Mouse (Mus musculus): ENCODE measurements around the gene Hoxb5.

The Hoxb5 gene

DNA sequence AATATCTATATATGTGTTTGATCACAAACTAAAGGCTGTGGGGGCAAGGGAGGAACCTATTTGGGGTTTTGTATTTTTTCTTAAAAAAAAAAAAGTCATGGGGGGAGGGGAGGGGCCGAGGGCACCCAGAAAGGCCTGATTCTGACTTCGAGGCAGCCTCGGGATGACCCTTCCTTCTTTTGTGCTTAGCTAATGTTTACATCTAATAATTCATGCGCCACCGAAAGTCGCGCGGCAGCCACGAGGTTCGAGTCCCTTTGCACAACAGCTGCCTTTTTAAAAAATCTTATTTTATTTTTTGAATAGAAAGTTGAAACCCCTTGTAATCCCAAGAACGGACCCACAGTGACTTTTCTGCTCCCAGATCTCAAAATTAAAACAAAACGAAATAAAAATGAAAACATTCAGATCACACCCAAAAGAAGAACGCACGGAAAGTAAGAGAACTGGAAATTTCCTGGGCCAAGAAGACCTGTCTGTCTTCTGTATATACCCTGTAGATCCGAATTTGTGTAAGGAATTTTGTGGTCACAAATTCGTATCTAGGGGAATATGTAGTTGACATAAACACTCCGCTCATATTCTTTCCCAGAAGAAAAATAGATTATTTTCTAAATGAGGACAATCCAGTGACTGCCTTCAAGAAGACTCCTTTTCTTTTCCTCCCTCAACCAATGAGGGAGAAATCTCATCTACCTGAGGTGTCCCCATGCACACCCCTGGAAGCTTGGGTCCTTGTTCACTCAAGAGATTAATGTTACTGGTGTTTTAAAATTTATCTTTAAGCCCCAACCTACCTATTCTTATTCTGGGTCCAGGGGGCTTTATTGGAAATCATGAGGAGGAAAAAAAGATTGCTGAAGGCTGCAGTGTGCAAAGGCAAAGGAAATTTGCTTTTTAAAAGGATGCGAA is 13.8 kb downstream of the Hoxb5 start:
- in situ Hi-C loops (cut with MboI, MseI) = loop anchor here in 1 of 2 experiments (25.0 kb wide), 1 partner anchor 245 kb away; no protein-coding TSS in a partner anchor

DNA sequence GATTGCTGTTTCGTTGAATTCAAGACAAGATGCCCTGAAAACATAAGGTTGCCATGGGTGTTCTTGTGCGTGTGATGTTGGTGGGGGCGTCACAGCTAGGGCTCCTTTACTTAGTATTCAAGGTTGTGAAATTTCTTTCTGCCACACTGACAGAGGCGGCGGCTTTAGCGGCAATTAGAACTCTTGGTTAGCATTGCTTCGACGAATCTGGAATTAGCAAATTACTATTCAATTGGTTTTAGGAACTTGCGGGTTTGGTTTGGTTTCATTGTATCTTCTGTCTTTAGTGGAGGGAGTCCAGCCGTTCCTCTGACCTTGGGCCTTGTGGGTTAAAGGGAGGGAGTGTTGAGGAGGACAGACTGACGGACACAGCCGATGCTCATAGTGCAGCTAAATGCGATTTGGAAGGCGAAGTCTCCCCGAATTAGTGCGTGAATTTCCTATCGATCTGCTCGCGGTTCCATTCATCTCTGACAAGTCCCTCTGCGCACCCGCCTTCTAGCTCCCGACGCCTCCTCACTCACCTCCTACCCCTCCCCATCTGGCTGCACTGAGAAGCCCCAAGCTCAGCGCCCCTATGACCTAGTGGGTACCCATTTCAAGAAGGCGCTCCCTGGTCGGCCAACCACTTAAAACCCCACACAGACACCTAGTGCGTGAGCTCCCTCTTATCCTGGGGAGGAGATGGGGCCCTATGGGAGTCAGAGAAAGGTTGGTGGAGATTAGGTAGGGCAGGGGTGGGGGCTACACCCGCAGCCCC is 14.7 kb downstream of the Hoxb5 start, which contains the start of gene Hoxb4:
Gene Hoxb4 (plus strand): TSS at position 660 of the 760 bp plus-strand sequence.
- in situ Hi-C loops (cut with MboI, MseI) = loop anchor here in 1 of 2 experiments (25.0 kb wide), 1 partner anchor 245 kb away; no protein-coding TSS in a partner anchor

DNA sequence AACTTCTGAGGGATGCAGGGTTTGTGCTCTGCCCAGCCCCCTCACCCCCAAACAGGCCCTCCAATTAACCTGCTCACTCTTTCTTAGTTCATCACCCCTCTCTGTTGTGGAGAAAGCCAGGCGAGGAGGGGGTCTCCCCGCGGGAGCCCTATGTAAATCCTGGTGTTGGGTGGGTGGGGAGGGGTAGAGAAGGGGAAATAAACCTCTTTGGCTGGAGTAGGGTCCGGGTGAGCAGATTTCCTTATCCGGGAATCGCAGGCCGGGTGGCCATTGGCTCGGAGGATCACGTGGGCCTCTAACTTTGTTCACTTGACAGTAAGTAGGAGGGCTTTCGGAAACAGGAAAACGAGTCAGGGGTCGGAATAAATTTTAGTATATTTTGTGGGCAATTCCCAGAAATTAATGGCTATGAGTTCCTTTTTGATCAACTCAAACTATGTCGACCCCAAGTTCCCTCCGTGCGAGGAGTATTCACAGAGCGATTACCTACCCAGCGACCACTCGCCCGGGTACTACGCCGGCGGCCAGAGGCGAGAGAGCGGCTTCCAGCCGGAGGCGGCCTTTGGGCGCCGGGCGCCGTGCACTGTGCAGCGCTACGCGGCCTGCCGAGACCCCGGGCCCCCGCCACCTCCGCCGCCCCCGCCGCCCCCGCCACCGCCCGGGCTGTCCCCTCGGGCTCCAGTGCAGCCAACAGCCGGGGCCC is 15.4 kb downstream of the Hoxb5 start:
- in situ Hi-C loops (cut with MboI, MseI) = loop anchor here in 1 of 2 experiments (25.0 kb wide), 1 partner anchor 244 kb away; no protein-coding TSS in a partner anchor

DNA sequence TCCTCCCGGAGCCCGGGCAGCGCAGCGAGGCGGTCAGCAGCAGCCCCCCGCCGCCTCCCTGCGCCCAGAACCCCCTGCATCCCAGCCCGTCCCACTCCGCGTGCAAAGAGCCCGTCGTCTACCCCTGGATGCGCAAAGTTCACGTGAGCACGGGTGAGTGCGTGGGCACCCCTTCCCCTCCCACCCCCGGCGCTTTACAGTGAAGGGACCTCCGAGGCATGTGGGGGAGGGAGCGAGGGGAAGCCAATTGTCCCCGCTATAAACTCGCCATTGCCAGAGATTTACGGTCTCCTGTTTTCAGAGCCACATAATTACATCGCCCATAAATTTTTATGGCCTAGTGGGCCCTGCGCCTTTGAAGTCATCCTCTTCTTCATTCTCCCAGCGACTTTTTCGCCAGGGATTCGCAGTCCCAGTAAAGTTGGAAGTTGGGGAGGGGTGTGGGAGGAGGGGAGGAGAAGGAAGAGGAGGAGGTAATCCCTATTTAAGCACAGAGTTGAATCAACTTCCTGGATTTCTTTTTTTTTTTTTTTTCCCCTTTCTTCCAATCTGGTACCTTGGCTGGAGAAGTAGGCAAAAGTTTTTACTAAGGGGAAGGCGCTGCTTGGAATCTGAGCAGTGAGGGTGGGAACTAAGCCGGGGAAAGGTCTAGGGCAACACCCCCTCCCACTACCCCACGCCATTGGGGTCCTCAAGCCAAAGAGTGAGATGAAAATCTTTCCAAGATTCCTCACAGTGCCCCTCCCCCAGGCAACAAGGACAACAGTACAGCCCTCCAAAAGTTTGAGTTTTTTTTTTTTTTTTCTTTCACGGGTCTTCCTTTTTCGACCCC is 16.2 kb downstream of the Hoxb5 start:
- in situ Hi-C loops (cut with MboI, MseI) = loop anchor here in 1 of 2 experiments (25.0 kb wide), 1 partner anchor 243 kb away; no protein-coding TSS in a partner anchor

DNA sequence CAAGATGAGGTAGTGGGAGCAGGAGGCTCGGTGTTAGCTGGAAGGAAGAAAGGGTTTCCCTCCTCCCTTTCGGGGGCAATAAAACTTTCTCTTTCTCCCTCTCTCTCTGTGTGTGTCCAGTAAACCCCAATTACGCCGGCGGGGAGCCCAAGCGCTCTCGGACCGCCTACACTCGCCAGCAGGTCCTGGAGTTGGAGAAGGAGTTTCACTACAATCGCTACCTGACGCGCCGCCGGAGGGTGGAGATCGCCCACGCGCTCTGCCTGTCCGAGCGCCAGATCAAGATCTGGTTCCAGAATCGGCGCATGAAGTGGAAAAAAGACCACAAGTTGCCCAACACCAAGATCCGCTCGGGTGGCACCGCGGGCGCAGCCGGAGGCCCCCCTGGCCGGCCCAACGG is 16.8 kb downstream of the Hoxb5 start:
- in situ Hi-C loops (cut with MboI, MseI) = loop anchor here in 1 of 2 experiments (25.0 kb wide), 1 partner anchor 242 kb away; no protein-coding TSS in a partner anchor

DNA sequence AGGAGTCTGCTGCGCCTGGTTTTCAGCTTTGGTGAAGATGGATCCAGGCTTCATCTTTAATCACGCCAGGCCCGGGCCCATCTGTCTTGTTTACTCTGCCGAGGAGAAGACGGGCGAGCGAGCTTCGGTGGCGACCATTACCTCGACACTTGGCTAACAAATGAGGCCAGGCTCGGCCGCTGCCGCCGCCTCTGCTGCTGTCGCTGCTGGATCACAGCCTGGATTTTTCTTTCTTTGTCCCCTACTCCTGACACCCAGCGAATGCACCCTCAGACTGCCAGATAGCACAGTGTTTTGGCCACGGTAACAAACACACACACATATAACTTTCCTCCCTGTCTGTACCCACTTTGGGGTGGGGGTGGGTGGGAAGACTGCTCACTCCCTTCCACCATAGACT is 17.6 kb downstream of the Hoxb5 start:
- in situ Hi-C loops (cut with MboI, MseI) = loop anchor here in 1 of 2 experiments (25.0 kb wide), 1 partner anchor 242 kb away; no protein-coding TSS in a partner anchor

DNA sequence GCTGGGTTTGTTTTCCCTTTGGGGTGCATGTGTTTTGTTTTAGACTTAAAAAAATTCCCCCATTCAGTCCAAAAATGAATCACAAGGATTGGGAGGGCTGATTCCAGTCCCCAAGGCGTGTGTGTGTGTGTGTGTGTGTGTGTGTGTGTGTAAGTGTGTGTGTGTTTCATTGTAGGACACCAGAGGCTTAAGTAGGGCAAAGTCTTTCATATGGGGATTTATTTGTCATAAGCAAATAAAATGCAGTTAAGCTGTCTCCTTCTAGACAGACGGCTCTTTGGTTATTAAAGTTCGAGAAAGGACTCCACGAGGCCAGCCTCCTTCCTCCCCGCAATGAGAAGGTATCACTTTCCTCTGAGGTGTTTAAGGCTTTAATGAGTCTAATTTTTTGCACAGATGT is 18.7 kb downstream of the Hoxb5 start:
- in situ Hi-C loops (cut with MboI, MseI) = loop anchor here in 1 of 2 experiments (25.0 kb wide), 1 partner anchor 240 kb away; no protein-coding TSS in a partner anchor

DNA sequence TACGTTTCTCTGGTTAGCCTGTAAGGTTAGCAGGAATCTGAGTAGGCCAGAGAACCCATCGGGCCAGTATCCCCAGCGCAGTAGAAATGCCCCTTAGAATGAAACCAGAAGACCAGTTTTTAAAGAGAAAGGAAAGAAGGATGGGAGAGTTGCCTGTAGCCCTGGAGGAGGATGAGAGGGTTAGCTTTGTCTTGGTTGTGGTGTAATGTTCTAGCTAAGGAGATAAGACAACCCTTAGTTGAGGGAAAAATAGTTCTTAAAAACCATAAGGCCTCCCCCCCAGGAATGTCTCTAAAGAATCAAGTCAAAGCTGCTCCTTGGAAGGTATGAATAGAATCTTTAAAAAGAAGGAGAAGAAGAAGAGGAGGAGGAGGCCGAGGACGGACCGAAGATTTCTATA is 19.6 kb downstream of the Hoxb5 start:
- in situ Hi-C loops (cut with MboI, MseI) = loop anchor here in 1 of 2 experiments (25.0 kb wide), 1 partner anchor 240 kb away; no protein-coding TSS in a partner anchor

DNA sequence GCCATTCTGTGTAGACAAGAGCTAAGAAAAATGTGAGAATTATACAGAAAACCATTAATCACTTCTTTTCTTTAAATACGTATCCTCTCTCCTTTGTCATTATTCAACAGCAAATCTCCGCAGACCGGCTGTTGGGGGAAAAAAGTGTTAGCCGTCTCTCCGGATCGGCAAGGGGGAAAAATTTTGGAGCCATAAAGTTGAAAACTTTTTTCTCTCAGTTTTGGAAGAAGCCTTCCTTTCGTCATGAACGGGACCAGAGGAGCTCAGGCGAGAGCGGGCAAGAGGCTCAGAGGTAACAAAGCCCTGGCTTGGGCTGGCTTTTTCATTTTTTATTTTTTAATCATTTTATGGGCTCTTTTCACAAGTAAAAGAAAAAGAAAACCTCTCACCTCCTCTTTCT is 20.0 kb downstream of the Hoxb5 start, which contains the start of gene Hoxb3:
Gene Hoxb3 (plus strand): TSS at position 173 of the 400 bp plus-strand sequence.
- in situ Hi-C loops (cut with MboI, MseI) = loop anchor here in 1 of 2 experiments (25.0 kb wide), 1 partner anchor 239 kb away; no protein-coding TSS in a partner anchor

DNA sequence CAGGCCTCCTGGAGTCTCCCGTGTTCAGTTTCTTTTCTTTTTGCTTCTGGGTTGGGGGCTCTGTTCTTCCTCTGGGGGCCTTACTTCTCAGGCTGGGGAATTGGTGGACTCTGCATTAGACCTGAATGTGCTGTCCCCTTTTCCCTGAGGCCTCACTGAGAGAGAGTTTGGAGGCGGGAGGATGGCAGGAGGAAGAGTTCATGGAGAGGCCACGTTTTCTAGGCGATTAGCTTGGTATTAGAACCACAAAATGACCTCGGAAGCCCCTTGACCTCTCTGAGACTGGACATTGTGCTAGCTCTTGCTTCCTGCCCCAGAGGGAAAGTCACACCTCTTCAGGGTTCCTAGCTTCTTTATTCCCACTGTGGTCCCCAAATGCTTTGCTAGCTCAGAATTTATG is 21.0 kb downstream of the Hoxb5 start:
- in situ Hi-C loops (cut with MboI, MseI) = loop anchor here in 1 of 2 experiments (25.0 kb wide), 1 partner anchor 238 kb away; no protein-coding TSS in a partner anchor

DNA sequence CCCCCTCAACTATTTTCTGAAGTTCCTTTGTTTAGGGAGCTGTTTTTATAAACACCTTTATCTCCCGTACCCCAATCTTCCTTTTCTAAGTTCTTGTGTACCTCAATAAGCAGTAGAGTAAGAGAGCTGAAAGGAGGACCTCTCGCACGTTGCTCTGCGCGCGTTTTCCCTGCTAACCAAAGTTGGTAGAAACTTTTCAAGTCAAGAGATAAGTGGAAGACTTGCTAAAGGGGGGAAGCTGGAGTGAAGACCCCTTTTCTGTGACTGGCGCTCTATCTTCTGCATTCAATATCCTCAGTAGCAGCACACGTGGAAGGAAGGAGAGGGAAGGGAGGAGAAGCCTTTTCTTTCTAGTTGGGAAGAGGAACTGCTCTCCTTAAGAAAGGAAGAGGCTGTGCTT is 21.8 kb downstream of the Hoxb5 start:
- in situ Hi-C loops (cut with MboI, MseI) = loop anchor here in 1 of 2 experiments (25.0 kb wide), 1 partner anchor 237 kb away; no protein-coding TSS in a partner anchor

DNA sequence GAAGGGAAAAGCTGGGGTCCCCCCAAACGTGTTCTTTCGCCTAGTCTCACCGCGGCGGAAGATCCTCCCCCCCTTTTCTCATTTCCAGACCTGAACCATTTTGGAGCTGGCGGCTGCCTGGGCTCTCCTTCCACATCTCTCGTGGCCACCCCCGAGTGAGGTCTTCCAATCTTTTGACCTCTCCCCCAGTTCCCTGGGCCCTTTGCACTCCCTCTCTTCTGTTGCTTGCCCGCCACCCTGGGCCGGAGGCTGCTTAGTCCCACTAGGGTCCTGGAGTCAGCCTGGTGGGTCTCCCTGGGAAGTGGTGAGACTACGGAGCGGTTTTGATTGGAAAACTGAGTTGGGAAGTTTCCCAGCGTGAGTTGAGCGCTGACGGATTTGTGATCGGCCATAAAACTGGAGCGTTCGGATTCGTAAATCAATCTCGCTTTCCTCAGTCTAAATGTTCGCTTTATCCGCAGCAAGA is 22.6 kb downstream of the Hoxb5 start:
- in situ Hi-C loops (cut with MboI, MseI) = no loop called here

DNA sequence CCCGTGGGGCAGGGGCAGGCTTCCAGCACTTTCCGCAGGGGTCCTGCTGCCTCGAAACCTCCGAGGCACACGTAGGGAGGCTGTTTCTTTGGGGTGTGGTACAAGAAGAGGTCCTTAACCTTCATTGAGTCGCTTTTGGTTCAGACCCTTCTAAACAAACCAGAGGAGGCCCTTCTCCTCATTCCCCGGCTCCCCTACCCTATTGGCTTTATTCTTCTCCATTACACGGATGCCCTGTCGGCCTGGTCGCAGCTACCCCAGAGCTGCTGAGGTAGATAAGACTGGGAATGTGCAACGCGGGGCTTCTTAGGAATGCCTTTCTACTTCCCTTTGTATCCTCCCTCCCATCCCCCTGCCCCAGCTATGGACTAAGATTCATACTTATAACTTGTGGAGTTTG is 23.6 kb downstream of the Hoxb5 start:
- in situ Hi-C loops (cut with MboI, MseI) = no loop called here

DNA sequence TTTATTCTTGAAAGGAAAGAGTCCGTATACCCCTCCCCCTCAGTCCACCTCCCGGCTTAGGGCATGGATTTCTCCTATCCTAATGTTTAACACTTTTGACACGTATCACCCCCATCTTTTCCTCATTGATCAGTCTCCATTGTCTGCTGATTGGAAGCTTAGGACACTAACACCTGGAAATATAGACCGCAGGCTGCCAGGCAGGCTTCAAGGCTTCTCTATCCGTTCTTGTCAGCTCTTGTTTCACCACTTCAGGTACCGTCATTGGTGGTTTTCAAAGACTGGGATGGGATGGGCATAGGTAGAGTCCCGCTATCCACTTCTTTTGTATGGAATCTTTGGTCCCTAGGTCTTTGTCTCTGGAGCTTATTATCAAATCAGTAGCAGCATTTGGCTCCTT is 24.0 kb downstream of the Hoxb5 start:
- in situ Hi-C loops (cut with MboI, MseI) = no loop called here

DNA sequence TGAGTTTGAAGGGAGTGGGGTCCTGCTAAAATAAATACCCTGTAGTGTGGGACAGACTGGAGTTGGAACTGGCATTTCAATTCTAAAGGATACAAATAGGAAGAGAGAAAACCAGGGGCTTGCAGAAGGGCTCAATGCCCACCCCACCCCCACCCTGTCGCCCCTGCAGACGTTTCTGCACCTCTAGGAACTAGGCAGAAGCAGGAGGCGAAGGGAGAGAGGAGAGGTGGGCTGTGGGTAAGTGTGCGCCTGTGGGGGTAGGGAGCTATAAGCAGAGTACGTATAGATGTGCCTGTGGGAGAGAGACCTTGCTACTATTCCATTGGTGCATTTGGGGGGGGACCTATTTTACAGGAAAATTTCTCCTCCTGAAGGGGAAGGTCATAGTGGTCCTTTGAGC is 24.6 kb downstream of the Hoxb5 start:
- in situ Hi-C loops (cut with MboI, MseI) = no loop called here

DNA sequence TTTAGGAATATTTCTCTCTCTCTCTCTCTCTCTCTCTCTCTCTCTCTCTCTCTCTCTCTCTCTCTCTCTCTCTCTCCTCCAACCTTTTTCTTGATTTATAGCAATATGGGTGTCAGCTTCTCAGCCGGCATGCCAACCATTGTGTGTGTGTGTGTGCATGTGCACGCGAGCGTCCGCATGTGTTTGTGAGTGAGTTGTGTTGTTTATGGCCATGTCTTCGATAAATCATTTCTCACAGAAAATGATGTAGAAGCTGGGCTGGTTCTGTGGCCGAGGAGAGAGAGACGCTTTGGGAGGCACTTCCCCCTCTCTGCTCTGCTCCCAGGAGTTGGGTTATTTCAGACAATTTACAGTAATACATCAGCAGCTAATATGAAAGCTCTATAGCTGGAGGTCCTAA is 25.5 kb downstream of the Hoxb5 start:
- in situ Hi-C loops (cut with MboI, MseI) = no loop called here

DNA sequence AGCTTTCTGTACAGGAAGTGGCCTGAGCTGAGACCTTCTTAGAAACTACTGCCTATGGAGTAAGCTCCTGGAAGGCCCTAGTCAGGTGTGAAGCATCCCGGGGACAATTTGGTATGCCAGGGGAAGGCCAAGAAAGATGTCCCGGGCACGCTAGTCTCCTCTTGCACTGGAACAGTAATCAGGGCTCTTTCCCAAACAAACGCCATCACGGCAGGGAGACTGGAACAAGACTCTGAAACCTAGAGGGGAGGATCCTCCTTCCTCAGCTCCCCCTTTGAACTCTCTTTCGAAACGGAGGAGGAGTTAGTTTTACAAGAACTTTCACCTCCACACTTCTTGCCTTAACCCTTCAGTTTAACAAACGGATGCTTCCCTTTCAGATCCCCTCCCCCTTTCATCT is 29.0 kb downstream of the Hoxb5 start:
- in situ Hi-C loops (cut with MboI, MseI) = no loop called here

DNA sequence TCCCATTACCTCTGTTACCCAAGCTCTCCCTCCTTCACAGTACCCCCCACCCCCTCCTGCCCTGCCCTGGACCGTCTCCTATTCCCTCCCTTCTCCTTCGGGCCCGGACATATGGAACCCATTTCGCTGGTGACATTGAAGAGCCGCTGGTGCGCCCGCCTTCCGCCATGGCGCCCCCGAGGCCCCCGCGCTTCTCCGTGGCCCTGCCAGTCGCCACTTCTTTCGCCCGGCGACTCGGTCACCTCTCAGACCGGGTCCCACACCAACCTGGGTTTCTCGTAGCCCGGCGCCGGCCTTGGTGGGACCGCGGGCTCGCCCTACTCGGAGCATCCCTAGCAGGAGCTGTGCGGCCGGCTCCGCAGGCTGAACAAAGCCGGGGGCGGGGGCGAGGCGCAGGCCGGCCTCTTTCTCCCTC is 29.5 kb downstream of the Hoxb5 start:
- in situ Hi-C loops (cut with MboI, MseI) = no loop called here

DNA sequence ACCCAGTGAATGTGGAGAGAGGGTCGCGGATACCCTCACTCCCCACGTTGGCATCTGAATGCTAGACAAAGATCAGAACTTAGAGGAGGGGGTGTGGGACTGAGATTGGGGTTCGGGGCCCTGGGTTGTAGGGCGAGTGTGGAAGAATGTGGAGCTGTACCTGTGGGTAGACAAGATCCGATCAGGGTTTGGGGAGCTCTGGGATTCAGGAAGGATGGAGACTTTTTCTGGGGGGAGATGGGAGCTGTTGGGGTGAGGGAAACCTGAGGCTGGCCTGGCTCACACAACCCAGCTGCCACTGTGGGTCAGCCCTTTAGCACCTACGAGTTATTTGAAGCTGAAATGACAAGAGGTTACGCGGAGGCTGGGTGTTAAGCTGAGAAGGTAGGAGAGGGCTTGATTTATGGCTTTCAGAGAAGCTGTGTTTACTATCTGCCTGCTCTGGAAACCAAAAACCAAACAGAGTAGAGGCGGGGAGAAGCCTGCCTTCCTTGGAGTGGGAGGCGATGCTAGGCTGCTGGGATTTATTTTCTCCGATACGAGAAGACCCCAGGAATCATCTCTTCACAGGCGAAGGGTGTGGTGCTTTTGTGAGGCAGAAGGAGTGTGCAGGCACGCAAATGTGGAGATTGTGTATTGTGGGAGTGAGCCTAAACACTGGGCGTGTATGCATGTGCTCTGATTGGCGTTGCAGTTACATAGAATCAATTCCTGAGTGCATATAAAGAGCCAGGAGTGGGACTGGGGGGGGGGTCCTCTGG is 30.3 kb downstream of the Hoxb5 start:
- in situ Hi-C loops (cut with MboI, MseI) = no loop called here
